Mouse (Mus musculus) spleen, postnatal 0 days (tissue): Measurements from ENCODE around the gene Acaa1b. TPM values are rescaled to one million over a fixed set of nuclear protein-coding genes. Genes with fewer than 3 reads are reported as not detected.

ENCODE experiments used
- polyA plus RNA-seq: library from polyadenylated mRNA; unstranded; fragments of >200 nt; fragmentation: Nextera tagmentation; extraction: Ambion mirVana; gene quantifications from 2 replicates; pipeline ENCODE4 v1.2.1, GENCODE M21; 2015

Gene Acaa1b
- polyA plus RNA-seq = 0.51 and 0.79 TPM in 2 replicates

DNA sequence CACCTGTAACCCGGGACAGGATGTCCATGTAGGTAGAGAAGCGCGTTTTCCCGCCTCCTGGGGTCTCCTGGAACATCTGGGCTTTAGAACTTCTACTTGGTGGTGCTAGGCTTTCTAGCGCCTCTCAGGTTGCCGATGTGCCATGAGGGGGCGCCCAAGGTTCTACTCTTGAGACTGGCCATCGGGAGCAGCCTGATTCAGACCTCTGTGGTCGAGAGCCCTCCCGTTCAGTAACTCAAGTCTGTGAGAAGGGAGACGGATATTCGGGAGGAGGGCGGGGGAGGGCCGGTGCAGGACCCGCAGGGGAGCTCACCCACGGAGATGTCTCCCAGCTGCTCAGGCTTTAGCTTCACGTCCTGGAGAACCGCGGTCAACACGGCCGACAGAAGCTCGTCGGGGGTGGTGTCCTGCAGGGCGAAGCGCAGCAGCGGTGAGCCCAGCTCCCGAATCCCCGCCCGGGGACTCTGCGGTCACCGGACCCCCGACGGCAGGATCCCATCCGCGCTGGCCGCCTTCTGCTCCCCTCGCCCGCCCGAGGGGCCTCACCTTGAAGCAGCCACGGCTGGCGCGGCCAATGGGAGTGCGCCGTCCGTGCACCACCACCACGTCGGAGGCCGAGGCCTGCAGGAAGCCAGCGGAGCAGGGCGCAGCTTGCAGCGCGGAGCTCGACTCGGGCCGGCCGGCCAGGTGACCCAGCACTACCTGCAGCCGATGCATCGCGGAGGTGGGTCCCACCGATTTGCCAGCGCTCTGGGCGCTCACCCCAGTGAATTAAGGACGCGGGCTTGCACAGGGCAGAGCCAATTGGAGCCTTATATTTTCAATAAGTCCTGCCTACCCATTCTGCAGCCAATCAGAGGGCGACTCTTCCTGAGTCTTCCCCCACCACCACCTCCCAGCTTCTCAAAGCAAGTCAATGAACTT, at the start of gene Acaa1b:
Gene Acaa1b (minus strand): TSS at position 816 of the 924 bp plus-strand sequence.

DNA sequence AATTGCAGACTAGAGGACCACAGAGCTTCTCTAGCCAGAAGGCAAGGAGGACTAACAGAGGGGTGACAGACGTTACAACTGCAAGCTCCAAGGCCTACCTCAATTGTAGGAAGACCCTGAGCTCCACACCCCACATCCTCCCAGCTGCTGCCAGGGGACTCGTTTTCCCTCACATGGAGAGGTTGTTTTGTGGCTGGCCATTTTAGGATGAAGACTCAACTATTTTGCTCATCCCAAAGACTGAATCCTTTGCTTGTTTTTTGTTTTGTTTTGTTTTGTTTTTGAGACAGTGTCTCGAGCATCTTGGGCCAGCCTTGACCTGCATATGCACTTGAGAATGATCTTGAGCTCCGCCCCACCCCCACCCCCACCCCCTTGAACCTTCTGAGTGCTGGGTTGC, 2.0 kb upstream of the Acaa1b start, which contains the start of gene Gm47289:
Gene Gm47289 (plus strand): TSS at position 301 of the 400 bp plus-strand sequence.

GRCm38 (mm10) chr9:119101992-119102782, 54.7 kb downstream of the Acaa1b start, which contains the start of gene Dlec1:
Dlec1 (plus strand) TSS chr9:119102478.

Other genes starting within 250 kb of the Acaa1b start
- gene Ctdspl, start 230.6 kb downstream of the Acaa1b start, polyA plus RNA-seq = 7.0 and 10.3 TPM in 2 replicates
- 10.3 and 11.9 TPM in 2 replicates for gene Vill, start 104.3 kb downstream of the Acaa1b start, polyA plus RNA-seq
- gene Plcd1, start 63.6 kb downstream of the Acaa1b start, polyA plus RNA-seq = 4.3 and 6.7 TPM in 2 replicates
- 0.06 and 0.11 TPM in 2 replicates for gene Dlec1, start 54.6 kb downstream of the Acaa1b start, polyA plus RNA-seq
- not detected in 2 replicates for gene Gm47289, start 2.1 kb upstream of the Acaa1b start, polyA plus RNA-seq
- gene Slc22a13, start 52.0 kb upstream of the Acaa1b start, polyA plus RNA-seq = not detected in 2 replicates
- 6.8 and 7.3 TPM in 2 replicates for gene Oxsr1, start 165.3 kb upstream of the Acaa1b start, polyA plus RNA-seq
- gene Acaa1a, start 182.6 kb upstream of the Acaa1b start, polyA plus RNA-seq = 31.2 and 40.4 TPM in 2 replicates
- gene Myd88, start 184.3 kb upstream of the Acaa1b start, polyA plus RNA-seq = 33.6 and 36.9 TPM in 2 replicates
- 1.3 and 2.3 TPM in 2 replicates for gene Xylb, start 200.3 kb upstream of the Acaa1b start, polyA plus RNA-seq
- gene Slc22a14, start 208.5 kb upstream of the Acaa1b start, polyA plus RNA-seq = 0.08 and 0.16 TPM in 2 replicates
- gene Acvr2b, start 245.0 kb upstream of the Acaa1b start, polyA plus RNA-seq = 3.8 and 4.3 TPM in 2 replicates